Mouse (Mus musculus) liver, adult 2 months (tissue): ENCODE results near the gene Itpk1.

Experiments
- CTCF ChIP-seq: fragments of 200-500 bp; IDR thresholded peaks from 2 replicates; pipeline ENCODE4 v1.5.1; 2011; ENCODE audit warnings: low read depth, low read length, control low read depth
- POLR2A ChIP-seq: fragments of 200-500 bp; IDR thresholded peaks from 2 replicates; pipeline ENCODE4 v1.6.1; 2011; ENCODE audit warnings: low read length, control low read depth; ENCODE audit not compliant: insufficient read depth; ENCODE audit errors: extremely low read depth

DNA sequence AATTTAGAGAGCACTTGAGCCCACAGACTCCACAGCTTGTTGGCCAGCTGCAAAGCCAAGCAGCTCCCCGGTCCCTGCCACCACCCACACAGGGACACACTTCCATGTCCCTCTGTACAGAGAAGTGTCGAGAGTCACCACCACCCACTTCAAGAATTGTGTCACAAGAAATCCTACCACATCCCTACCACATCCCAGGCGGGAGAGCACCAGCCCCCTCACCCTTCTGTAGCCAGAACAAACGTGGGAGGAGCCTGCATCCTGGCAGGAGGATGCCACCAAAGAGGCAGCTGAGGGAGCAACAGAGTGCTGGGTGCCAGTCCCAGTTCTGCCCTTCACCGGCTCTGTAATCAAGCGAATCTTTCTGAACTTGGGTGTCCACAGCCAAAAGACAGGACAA lies 51.7 kb downstream of the Itpk1 start:
- no peak for TF ChIP-seq CTCF
- TF ChIP-seq POLR2A, result no peak
